Mouse (Mus musculus) small intestine, adult 2 months (tissue): ENCODE results near the gene Snx30. TPM values are rescaled to one million over a fixed set of nuclear protein-coding genes. Genes with fewer than 3 reads are reported as not detected.

ENCODE experiments used
- H3K27ac ChIP-seq: fragments of 200-500 bp; 2 replicates; pipeline ENCODE4 v1.5.1; 2012; ENCODE audit warnings: low read depth, low read length, control low read depth, inconsistent platforms; ENCODE audit not compliant: insufficient read depth
- H3K27me3 ChIP-seq: fragments of 200-500 bp; 2 replicates; pipeline ENCODE4 v1.6.1; 2012; ENCODE audit warnings: mild to moderate bottlenecking, moderate library complexity, low read length, inconsistent platforms; ENCODE audit not compliant: control insufficient read depth, insufficient read depth
- H3K36me3 ChIP-seq: fragments of 200-500 bp; 2 replicates; pipeline ENCODE4 v1.6.1; 2012; ENCODE audit warnings: mild to moderate bottlenecking, low read length, control low read depth, inconsistent platforms; ENCODE audit not compliant: control insufficient read depth, insufficient read depth
- H3K4me1 ChIP-seq: fragments of 200-500 bp; 2 replicates; pipeline ENCODE4 v1.6.1; 2012; ENCODE audit warnings: low read length, inconsistent platforms, mixed read lengths; ENCODE audit not compliant: control insufficient read depth, insufficient read depth, insufficient read length
- H3K4me3 ChIP-seq: fragments of 200-500 bp; 2 replicates; pipeline ENCODE4 v1.5.1; 2012; ENCODE audit warnings: low read depth, mild to moderate bottlenecking, control low read depth, inconsistent platforms, low read length, moderate library complexity
- CTCF ChIP-seq: fragments of 200-500 bp; IDR thresholded peaks from 2 replicates; pipeline ENCODE4 v1.5.1; 2012; ENCODE audit warnings: low read depth, mild to moderate bottlenecking, control low read depth, inconsistent platforms, low read length, moderate library complexity, mixed read lengths; ENCODE audit not compliant: insufficient replicate concordance, insufficient read length; ENCODE audit errors: extremely low read depth
- POLR2A ChIP-seq: fragments of 200-500 bp; IDR thresholded peaks from 2 replicates; pipeline ENCODE4 v1.6.1; 2012; ENCODE audit warnings: low read depth, mild to moderate bottlenecking, control low read depth, inconsistent platforms, low read length, moderate library complexity
- WGBS: fragments of 180-500 bp; shearing (Covaris S2); methylation state at CpG from one replicate; pipeline ENCODE4 v1.1.7; 2018; 5-methylcytosine and 5-hydroxymethylcytosine counted together
- polyA plus RNA-seq: library from polyadenylated mRNA; depleted of rRNA; stranded (reverse); fragments of >200 nt; gene quantifications from 2 replicates; pipeline ENCODE4 v1.2.3, GENCODE M21; 2012

Snx30 gene
- polyA plus RNA-seq, 1 experiment = 0.75 TPM

GRCm38 (mm10) chr4:59795788-59796455, 9.7 kb upstream of the Snx30 start:
- 41% methylated on average over 2 of the region's 2 CpGs for WGBS
- H3K27ac ChIP-seq = no peak overlapping the region
- peaks cover 3% of the 10 kb centered on the region; the same call in 1 of the 2 replicates for H3K4me1 ChIP-seq
- H3K36me3 ChIP-seq = no peaks in the 10 kb centered on the region
- TF ChIP-seq CTCF (no peak), POLR2A (no peak)
- H3K4me3 ChIP-seq = no peak overlapping the region
- H3K27me3 ChIP-seq = no peaks in the 10 kb centered on the region

GRCm38 (mm10) chr4:59800181-59800580, 5.5 kb upstream of the Snx30 start:
- H3K27ac ChIP-seq = no peak overlapping the region
- no peak overlapping the region for H3K4me3 ChIP-seq
- peaks cover 3% of the 10 kb centered on the region; the same call in 1 of the 2 replicates for H3K4me1 ChIP-seq
- TF ChIP-seq CTCF (no peak), POLR2A (no peak)
- no peaks in the 10 kb centered on the region for H3K36me3 ChIP-seq
- WGBS = 84% methylated on average over 5 of the region's 5 CpGs
- H3K27me3 ChIP-seq = no peaks in the 10 kb centered on the region

DNA sequence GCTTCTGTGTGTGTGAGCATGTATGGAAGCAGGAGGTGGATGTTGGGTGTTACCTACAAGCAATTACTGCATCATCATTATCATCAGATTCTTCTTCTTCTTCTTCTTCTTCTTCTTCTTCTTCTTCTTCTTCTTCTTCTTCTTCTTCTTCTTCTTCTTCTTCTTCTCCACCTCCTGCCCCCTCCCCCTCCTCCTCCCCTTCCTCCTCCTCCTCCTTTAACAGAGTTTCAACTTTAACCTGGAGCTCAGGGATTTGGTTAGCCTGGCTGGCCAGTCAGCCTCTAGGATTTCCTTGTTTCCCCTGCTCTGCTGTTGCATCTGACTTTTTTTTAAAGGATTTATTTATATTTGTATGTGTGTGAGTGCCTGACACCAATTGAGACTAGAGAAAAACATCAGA, 4.2 kb upstream of the Snx30 start, which contains the start of gene Inip:
Gene Inip (minus strand): TSS at position 101 of the 400 bp plus-strand sequence.
- TF ChIP-seq CTCF = no peak
- no peak for TF ChIP-seq POLR2A
- no peaks in the 10 kb centered on the region for H3K27me3 ChIP-seq
- H3K4me3 ChIP-seq = no peak within 1 kb of the TSS
- H3K36me3 ChIP-seq = no peaks in the 10 kb centered on the region
- 0 out of 2 replicates have a peak, but pooled peaks cover 2% of the 10 kb centered on the region for H3K4me1 ChIP-seq
- no peak within 1 kb of the TSS for H3K27ac ChIP-seq

DNA sequence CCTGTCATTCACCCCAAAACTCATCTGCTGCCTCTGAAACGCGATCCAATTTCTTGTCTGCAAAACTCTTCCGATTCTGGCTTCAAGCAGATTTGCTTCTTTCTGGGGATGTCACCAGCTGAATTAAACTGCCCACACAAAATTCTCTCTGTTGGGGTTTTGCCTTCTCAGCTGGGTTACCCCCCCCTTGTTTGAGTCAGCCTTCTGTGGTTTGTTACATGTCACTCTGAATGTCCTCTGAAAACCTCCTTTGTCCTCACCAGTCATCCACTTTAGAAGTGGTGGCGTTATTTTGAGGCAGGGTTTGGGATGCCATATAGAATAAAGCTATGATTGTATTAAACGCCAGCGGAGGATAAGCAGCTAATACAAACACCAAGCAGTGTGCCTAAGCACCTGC, 3.5 kb upstream of the Snx30 start:
- no peak overlapping the region for H3K4me3 ChIP-seq
- 85% methylated on average over 6 of the region's 6 CpGs for WGBS
- H3K4me1 ChIP-seq = 0 out of 2 replicates have a peak, but pooled peaks cover 2% of the 10 kb centered on the region
- no peak for TF ChIP-seq CTCF
- TF ChIP-seq POLR2A = no peak
- H3K36me3 ChIP-seq = no peaks in the 10 kb centered on the region
- no peaks in the 10 kb centered on the region for H3K27me3 ChIP-seq
- no peak overlapping the region for H3K27ac ChIP-seq

GRCm38 (mm10) chr4:59802792-59803191, 2.8 kb upstream of the Snx30 start:
- Histone ChIP-seq H3K27ac (no peak overlapping the region), H3K4me3 (no peak overlapping the region), H3K36me3 (no peaks in the 10 kb centered on the region), H3K27me3 (no peaks in the 10 kb centered on the region), H3K4me1 (0 out of 2 replicates have a peak, but pooled peaks cover 2% of the 10 kb centered on the region)
- TF ChIP-seq POLR2A (no peak), CTCF (no peak)
- WGBS = 49% methylated on average over 4 of the region's 4 CpGs

DNA sequence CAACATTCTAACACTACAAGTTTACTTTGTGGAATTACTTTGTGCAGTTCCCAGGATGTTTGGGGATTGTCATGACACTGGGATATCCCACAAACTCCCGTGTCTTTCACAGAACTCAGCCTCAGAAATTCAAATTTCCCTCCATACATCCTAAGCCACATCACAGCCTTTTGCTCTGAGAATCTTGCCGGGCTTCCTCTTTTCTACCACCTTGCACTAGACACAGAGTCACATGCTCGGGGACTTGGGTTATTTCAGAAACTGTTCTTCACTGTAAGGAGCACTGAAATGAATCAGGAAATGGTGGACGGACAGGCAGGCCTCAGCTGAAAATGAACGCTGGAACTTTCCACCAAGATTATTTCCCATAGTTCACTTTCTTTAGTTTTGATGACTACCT, 2.3 kb upstream of the Snx30 start:
- Histone ChIP-seq H3K27ac (no peak overlapping the region), H3K4me3 (no peak overlapping the region), H3K36me3 (no peaks in the 10 kb centered on the region), H3K27me3 (no peaks in the 10 kb centered on the region), H3K4me1 (0 out of 2 replicates have a peak, but pooled peaks cover 2% of the 10 kb centered on the region)
- TF ChIP-seq CTCF (no peak), POLR2A (no peak)
- 81% methylated on average over 5 of the region's 5 CpGs for WGBS

DNA sequence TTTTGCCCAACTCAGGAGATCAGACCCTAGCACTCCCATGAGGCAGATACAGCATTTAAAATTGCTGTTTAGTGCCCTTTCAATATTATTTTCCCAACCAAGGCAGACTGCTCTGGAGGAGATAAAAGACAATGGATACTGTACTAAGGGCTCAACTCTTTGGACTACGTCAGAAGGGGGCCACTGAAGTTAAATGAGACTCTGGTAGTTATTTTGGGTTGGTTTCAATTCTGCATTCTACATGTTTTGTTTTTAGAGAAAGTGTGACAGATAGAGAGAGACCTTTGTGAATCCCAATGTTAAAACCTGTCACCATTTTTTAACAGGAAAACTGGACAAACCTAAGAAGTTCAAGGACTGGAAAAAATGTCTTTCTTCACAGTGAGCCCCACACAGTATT, 886 bp upstream of the Snx30 start:
- Histone ChIP-seq H3K27me3 (no peaks in the 10 kb centered on the region), H3K4me3 (no peak overlapping the region), H3K27ac (peak overlapping the region; percentile 50; the same call in 1 of the 2 replicates), H3K36me3 (no peaks in the 10 kb centered on the region), H3K4me1 (0 out of 2 replicates have a peak, but pooled peaks cover 2% of the 10 kb centered on the region)
- TF ChIP-seq POLR2A = no peak
- TF ChIP-seq CTCF = no peak
- 73% methylated on average over 1 of the region's 1 CpGs for WGBS
